Comparison of ENCODE assay signal across 1 mouse cellular context in the genomic region with DNA sequence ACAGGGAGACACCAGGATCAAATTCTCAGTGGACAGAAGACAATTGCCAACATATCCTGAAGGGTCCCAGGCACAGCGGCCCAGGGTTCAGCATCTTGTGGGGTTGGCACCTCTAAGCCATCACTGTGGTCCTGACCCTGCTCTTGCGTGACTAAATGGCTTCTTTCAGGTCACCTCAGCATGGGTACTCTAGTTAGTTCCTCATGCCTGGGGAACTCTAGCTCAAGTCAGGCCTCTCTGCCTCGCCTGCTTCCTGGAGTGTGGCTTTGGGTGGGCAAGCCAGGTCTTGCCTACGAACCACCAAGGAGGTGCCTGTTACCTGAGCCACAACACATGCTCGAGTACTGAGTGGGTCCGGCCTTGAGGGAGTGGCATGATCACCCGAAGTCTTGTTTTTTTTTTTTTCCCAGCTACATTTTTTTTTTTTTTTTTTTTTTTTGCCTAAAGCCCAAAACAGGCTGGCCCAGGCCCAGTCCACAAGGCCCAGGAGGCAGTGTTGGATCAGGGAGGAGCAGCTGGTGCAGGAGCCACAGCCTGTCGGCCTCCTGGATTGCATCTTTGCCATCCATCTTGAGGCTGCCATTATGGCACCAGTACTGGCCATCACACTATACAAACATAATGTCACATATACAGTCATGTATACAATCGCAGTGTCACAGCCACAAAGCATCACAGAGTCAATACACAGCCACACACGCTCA.
TF ChIP-seq lines count a peak whose summit lies in the region.

No protein-coding gene starts in this region.

TF ChIP-seq in MEL, 35 proteins besides CTCF, POLR2A, EP300 and RAD21:
- TF ChIP-seq MAX (IDR thresholded peaks at IDR 0.05; ENCODE audit: low read length), result no peak
- TF ChIP-seq ZNF384 (IDR thresholded peaks at IDR 0.05; ENCODE audit: low read depth, low read length), result 0 out of 2 replicates have a peak, but pooled peaks have one; percentile 8
